Mouse (Mus musculus) lung, postnatal 0 days (tissue): ENCODE data around the gene Cirbp.

Experiments
- CTCF ChIP-seq: IDR thresholded peaks from 2 replicates; pipeline ENCODE4 v1.5.1; 2016; ENCODE audit warnings: antibody characterized with exemption, mild to moderate bottlenecking
- EP300 ChIP-seq: IDR thresholded peaks from 2 replicates; pipeline ENCODE4 v1.6.1; 2016; ENCODE audit warnings: antibody characterized with exemption, mild to moderate bottlenecking, control low read depth

- TF ChIP-seq CTCF = no peak
- TF ChIP-seq EP300 = no peak
Measured at GRCm38 (mm10) chr10:80204055-80204454, 38.3 kb downstream of the Cirbp start.
